8 mouse cellular contexts compared by ENCODE assay signal in the genomic region with DNA sequence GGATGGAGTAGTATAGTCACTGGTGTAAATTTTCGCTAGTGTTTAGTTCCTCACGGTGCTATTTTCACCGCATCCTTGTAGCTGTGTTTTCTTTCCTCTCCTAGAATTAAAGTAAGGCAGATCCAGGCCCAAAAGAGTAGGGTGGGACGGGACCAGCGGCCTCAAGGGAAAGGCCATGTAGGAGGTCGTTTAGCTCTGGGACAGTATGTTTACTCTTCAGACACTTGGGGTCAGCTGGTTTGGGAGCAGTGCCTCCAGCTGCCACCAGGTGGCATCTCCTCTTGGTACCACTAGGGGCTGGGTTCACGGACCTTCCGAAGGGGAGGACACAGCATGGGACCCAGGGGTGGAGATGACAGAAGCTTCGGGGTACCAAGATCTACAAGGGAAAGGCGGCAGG. TPM values are rescaled to one million over a fixed set of nuclear protein-coding genes. Genes with fewer than 3 reads are reported as not detected.
A peak's percentile ranks its signal among the peaks of the same experiment; 100 is the strongest.
DNase-seq lines count a peak whose midpoint lies in the region; ATAC-seq lines count a peak whose summit lies in the region.

No protein-coding gene starts in this region.

- ATAC-seq in hindbrain, embryonic 11.5 days (ENCODE audit: low FRiP score), result peak; percentile 78

- H3K4me3 ChIP-seq in hindbrain, embryonic 11.5 days (ENCODE audit: low read depth, low read length), result peak overlapping the region; percentile 73

- peaks cover 7% of the 10 kb centered on the region for H3K4me1 ChIP-seq in hindbrain, embryonic 11.5 days (replicated peaks; ENCODE audit: control insufficient read depth, insufficient read depth, low read length)

- under 1% methylated on average over 10 of the region's 10 CpGs for whole genome bisulfite sequencing in hindbrain, embryonic 11.5 days

- H3K9ac ChIP-seq in hindbrain, embryonic 11.5 days (ENCODE audit: low read depth, low read length), result peak overlapping the region; percentile 90

- H3K36me3 ChIP-seq in hindbrain, embryonic 11.5 days (ENCODE audit: control insufficient read depth, insufficient read depth, low read length), result peaks cover 5% of the 10 kb centered on the region; the same call in 1 of the 2 replicates

- no peaks in the 10 kb centered on the region for H3K9me3 ChIP-seq in hindbrain, embryonic 11.5 days (ENCODE audit: control insufficient read depth, low read length)

- peak overlapping the region; percentile 79 for H3K4me2 ChIP-seq in hindbrain, embryonic 11.5 days (replicated peaks; ENCODE audit: low read depth, low read length)

- peak overlapping the region; percentile 74 for H3K27ac ChIP-seq in hindbrain, embryonic 11.5 days (ENCODE audit: low read depth, low read length)

- no peaks in the 10 kb centered on the region for H3K27me3 ChIP-seq in hindbrain, embryonic 11.5 days (ENCODE audit: control insufficient read depth, insufficient read depth, low read length)

- peak; percentile 81 for DNase-seq in Muller cell, postnatal 12 days (ENCODE audit: inconsistent ontology term)
- DNase-seq in cerebellum, adult 9-11 months, result peak; percentile 85
- peak; percentile 55 to 87 for DNase-seq in frontal cortex, adult 2 months (ENCODE audit: extremely low spot score in 1 of 2, low spot score in 1 of 2)
- peak; percentile 91 for DNase-seq in hindbrain, embryonic 11.5 days (ENCODE audit: low spot score)
- peak; percentile 84 to 86 for DNase-seq in layer of hippocampus, postnatal 10 days (ENCODE audit: low spot score in 2 of 2)
- DNase-seq in lung, postnatal 10 days, result peak; percentile 94
- DNase-seq in ovary, postnatal 36 days (ENCODE audit: low spot score), result peak; percentile 72
- peak; percentile 81 for DNase-seq in thymus, postnatal 25 days

RNA-seq across cellular contexts. Expression of a gene that starts 3.9 kb away (rescaled TPM):
- polyA plus RNA-seq in frontal cortex, adult 2 months (2012; rRNA removed), result 0.12 and 0.21 TPM in 2 replicates
- 0.32 TPM in 1 of 2 replicates, not detected in the other for polyA plus RNA-seq in hindbrain, embryonic 11.5 days (2014; fragmentation: Nextera tagmentation; extraction: Ambion mirVana)
- not detected for total RNA-seq in layer of hippocampus, postnatal 10 days (2021)

RNA-seq across cellular contexts. Expression of a gene that starts 9.4 kb away (rescaled TPM):
- 394 and 432 TPM in 2 replicates for polyA plus RNA-seq in frontal cortex, adult 2 months (2012; rRNA removed)
- polyA plus RNA-seq in hindbrain, embryonic 11.5 days (2014; fragmentation: Nextera tagmentation; extraction: Ambion mirVana), result 340 and 348 TPM in 2 replicates
- 100 to 1,000 TPM; 196 to 209 TPM for total RNA-seq in layer of hippocampus, postnatal 10 days (2021)

RNA-seq across cellular contexts. Expression of a gene that starts 24.3 kb away (rescaled TPM):
- polyA plus RNA-seq in frontal cortex, adult 2 months (2012; rRNA removed), result 36.3 and 39.0 TPM in 2 replicates
- 26.0 and 32.4 TPM in 2 replicates for polyA plus RNA-seq in hindbrain, embryonic 11.5 days (2014; fragmentation: Nextera tagmentation; extraction: Ambion mirVana)
- total RNA-seq in layer of hippocampus, postnatal 10 days (2021), result 10 to 100 TPM; 38.5 to 44.0 TPM

RNA-seq across cellular contexts. Expression of a gene that starts 25.3 kb away (rescaled TPM):
- polyA plus RNA-seq in frontal cortex, adult 2 months (2012; rRNA removed), result 88.2 and 106 TPM in 2 replicates
- polyA plus RNA-seq in hindbrain, embryonic 11.5 days (2014; fragmentation: Nextera tagmentation; extraction: Ambion mirVana), result 92.8 and 106 TPM in 2 replicates
- 10 to 100 TPM; 78.6 to 84.6 TPM for total RNA-seq in layer of hippocampus, postnatal 10 days (2021)

RNA-seq across cellular contexts. Expression of a gene that starts 54.6 kb away (rescaled TPM):
- 77.4 and 82.5 TPM in 2 replicates for polyA plus RNA-seq in frontal cortex, adult 2 months (2012; rRNA removed)
- 119 TPM in 2 replicates for polyA plus RNA-seq in hindbrain, embryonic 11.5 days (2014; fragmentation: Nextera tagmentation; extraction: Ambion mirVana)
- total RNA-seq in layer of hippocampus, postnatal 10 days (2021), result 10 to 100 TPM; 68.9 to 70.8 TPM

Comparison
In these comparisons a context has a peak if more than half of its experiments do, and no peak if none do; other contexts are left out.
1. Peak in every context shown above with its lines: DNase-seq, ATAC-seq, H3K4me3 ChIP-seq and H3K27ac ChIP-seq.